Mouse (Mus musculus) stomach, embryonic 14.5 days (tissue): ENCODE results near the gene Slc51a. TPM values are rescaled to one million over a fixed set of nuclear protein-coding genes. Genes with fewer than 3 reads are reported as not detected.

Source experiments
- ATAC-seq: fragments of 200-750 bp; cut with Nextera tagmentation; 2 replicates; pipeline ENCODE4 v1.8.0; 2017; ENCODE audit warnings: low read depth, moderate TSS enrichment; ENCODE audit not compliant: insufficient number of reproducible peaks, insufficient read depth, low FRiP score
- H3K27ac ChIP-seq: fragments of 300-500 bp; sonication (generic); 2 replicates; pipeline ENCODE4 v1.5.1; 2014; ENCODE audit warnings: mild to moderate bottlenecking, low read length, moderate library complexity, mixed read lengths
- H3K27me3 ChIP-seq: fragments of 300-500 bp; sonication (generic); 2 replicates; pipeline ENCODE4 v1.6.1; 2014; ENCODE audit warnings: low read length, control low read depth, mixed read lengths; ENCODE audit not compliant: control insufficient read depth, insufficient read depth
- H3K36me3 ChIP-seq: fragments of 300-500 bp; sonication (generic); 2 replicates; pipeline ENCODE4 v1.6.1; 2014; ENCODE audit warnings: mild to moderate bottlenecking, control low read depth, low read length, moderate library complexity, mixed read lengths; ENCODE audit not compliant: control insufficient read depth, insufficient read depth
- H3K4me1 ChIP-seq: fragments of 300-500 bp; sonication (generic); 2 replicates; pipeline ENCODE4 v1.6.1; 2014; ENCODE audit warnings: low read length, control low read depth, mixed read lengths; ENCODE audit not compliant: control insufficient read depth, insufficient read depth
- H3K4me2 ChIP-seq: fragments of 300-500 bp; sonication (generic); replicated peaks from 2 replicates; pipeline ENCODE4 v1.6.1; 2014; ENCODE audit warnings: low read depth, low read length, control low read depth
- H3K4me3 ChIP-seq: fragments of 300-500 bp; sonication (generic); 2 replicates; pipeline ENCODE4 v1.5.1; 2014; ENCODE audit warnings: low read depth, low read length, control low read depth
- H3K9ac ChIP-seq: fragments of 300-500 bp; sonication (generic); replicated peaks from 2 replicates; pipeline ENCODE4 v1.6.1; 2014; ENCODE audit warnings: low read depth, mild to moderate bottlenecking, control low read depth, low read length, moderate library complexity, mixed read lengths
- H3K9me3 ChIP-seq: fragments of 300-500 bp; sonication (generic); 2 replicates; pipeline ENCODE4 v1.6.1; 2016; ENCODE audit warnings: low read depth, low read length, control low read depth; ENCODE audit not compliant: control insufficient read depth
- WGBS: fragments of 180-500 bp; shearing (Covaris S2); extraction: QIAGEN DNeasy Blood & Tissue Kit; methylation state at CpG from one replicate; pipeline ENCODE4 v1.1.7; 2014; 5-methylcytosine and 5-hydroxymethylcytosine counted together
- polyA plus RNA-seq: library from polyadenylated mRNA; unstranded; fragments of >200 nt; fragmentation: Nextera tagmentation; extraction: Ambion mirVana; gene quantifications from 2 replicates; pipeline ENCODE4 v1.2.1, GENCODE M21; 2014

The Slc51a gene
- 1.9 and 2.7 TPM in 2 replicates for polyA plus RNA-seq

DNA sequence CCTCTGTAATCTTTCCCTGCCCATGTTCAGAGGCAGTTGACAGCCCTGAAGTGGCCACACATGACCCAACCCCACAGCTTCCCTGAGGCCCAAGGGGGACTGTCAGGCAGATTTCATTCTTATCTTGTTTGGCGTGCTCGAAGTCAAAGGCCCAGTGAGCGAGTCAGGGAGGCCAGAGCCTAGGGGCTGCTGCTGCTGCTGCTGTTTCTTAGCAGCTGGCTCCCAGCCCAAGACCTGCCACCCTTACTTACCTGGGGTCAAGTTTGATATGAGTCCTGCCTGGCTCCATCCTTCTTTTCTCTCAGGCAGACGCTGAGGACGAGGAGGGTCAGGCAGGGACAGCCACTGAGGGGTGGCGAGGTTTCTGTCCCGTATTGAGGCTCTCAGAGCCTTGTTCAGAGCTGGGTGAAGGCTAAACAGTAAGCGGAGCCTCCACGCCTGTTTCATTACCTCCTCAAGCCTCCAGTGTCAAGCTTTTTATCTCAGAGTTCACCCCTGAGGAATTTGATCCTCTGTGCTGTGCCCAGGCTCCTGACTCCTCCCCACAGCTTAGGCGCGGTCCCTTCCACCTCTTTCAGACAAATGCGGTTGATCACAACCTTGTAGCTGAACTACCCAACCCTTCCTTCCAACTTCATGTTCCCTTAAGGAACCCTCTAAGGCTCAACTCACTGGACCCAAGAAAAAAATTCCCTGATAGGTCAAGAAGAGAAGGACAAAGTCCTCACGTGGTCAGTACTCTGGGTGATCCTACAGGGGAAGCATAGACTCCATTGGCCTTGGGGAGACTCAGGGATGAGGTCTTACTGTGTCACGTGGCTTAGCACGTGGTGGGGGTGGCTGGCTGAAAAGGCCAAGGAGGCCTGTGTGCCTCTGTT is at the start of gene Slc51a:
Slc51a (minus strand) TSS at position 646 of the 878 bp plus-strand sequence.
- ATAC-seq, result peak; percentile 76
- Histone ChIP-seq H3K4me1 (no peaks in the 10 kb centered on the region), H3K9me3 (no peaks in the 10 kb centered on the region), H3K4me3 (no peak within 1 kb of the TSS), H3K27ac (peak within 1 kb of the TSS; percentile 21; the same call in 1 of the 2 replicates), H3K27me3 (no peaks in the 10 kb centered on the region), H3K4me2 (no peak within 1 kb of the TSS), H3K9ac (no peak within 1 kb of the TSS), H3K36me3 (no peaks in the 10 kb centered on the region)
- WGBS, result 25% methylated on average over 15 of the region's 15 CpGs

DNA sequence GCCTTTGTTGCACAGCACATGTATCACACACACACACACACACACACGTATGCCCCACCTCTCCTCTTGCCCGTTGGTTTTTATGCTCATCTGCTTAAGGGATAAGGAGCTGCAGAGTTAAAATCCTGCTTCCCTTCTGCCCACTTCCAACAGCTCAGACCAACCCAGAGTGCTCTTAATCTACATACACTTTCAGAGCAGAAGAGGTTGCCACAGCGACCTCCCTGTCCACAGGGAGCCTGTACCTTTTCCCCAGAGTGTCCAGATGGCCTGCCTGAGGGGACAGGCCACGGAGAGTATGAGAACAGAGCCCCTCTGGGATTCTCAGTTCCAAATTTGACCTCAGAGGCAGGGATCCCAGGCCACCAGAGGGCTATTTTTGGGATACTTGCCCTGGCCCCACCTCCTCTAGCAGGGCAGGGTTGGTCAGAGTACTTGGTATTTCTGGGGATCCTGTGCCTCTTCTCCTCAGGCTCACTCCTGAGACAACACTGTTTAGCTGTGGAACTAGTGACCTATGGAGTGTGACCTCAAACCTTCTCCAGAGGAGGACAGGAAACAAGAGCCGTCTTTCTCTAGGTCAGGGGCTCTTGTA is 47.6 kb upstream of the Slc51a start:
- no peak overlapping the region for H3K9ac ChIP-seq
- H3K4me3 ChIP-seq, result no peak overlapping the region
- H3K4me1 ChIP-seq, result no peaks in the 10 kb centered on the region
- H3K4me2 ChIP-seq, result no peak overlapping the region
- H3K27me3 ChIP-seq, result no peaks in the 10 kb centered on the region
- H3K9me3 ChIP-seq, result no peaks in the 10 kb centered on the region
- ATAC-seq, result no peak
- H3K36me3 ChIP-seq, result no peaks in the 10 kb centered on the region
- no peak overlapping the region for H3K27ac ChIP-seq
- 45% methylated on average over 5 of the region's 5 CpGs for WGBS

DNA sequence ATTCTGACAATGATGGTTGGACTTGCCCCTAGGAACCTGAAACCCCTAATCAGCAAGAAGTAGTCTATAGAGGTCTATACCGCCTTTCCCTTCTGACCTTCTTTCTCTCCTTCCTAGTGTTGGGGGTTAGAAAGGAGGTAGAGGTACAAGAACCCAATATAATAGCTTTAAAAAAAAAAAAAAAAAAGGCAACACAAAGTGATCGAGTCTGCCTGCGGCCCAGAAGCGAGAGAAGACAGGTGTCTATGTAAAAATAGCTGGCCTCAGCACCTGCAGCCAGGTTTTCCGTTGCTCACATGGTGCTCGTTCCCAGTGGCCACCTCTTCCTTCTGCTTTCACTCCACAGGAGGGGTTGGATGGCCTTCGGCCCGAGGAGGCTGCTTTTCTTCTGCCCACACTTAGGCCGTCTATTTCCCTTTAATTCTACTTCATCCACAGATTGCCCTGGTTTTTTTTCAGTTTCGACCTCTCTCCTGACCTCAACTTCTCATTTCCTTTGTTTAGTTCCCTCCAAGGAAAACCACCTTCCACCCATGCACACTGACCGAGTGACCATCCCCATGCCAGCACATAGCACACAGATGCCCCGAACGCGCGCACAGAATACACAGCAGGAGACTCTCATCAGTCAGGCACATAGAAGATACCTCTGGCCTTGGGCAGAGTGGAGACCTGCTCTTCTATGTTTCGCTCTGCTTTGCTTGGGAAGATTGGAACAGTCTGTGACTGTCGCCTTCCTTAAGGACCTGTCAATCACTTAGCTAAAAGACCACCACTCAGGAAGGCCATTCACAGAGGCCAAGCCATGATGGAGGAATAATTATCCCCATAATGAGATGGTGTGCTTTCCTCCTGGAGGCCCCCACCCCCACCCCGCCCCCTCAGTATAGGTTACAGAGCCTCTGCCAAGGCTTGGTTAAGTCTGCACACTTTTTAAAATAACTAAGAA is 45.5 kb upstream of the Slc51a start:
- H3K4me3 ChIP-seq, result no peak overlapping the region
- no peaks in the 10 kb centered on the region for H3K36me3 ChIP-seq
- ATAC-seq, result no peak
- no peak overlapping the region for H3K27ac ChIP-seq
- 78% methylated on average over 18 of the region's 18 CpGs for WGBS
- no peak overlapping the region for H3K4me2 ChIP-seq
- no peaks in the 10 kb centered on the region for H3K4me1 ChIP-seq
- no peaks in the 10 kb centered on the region for H3K27me3 ChIP-seq
- H3K9me3 ChIP-seq, result no peaks in the 10 kb centered on the region
- H3K9ac ChIP-seq, result no peak overlapping the region

DNA sequence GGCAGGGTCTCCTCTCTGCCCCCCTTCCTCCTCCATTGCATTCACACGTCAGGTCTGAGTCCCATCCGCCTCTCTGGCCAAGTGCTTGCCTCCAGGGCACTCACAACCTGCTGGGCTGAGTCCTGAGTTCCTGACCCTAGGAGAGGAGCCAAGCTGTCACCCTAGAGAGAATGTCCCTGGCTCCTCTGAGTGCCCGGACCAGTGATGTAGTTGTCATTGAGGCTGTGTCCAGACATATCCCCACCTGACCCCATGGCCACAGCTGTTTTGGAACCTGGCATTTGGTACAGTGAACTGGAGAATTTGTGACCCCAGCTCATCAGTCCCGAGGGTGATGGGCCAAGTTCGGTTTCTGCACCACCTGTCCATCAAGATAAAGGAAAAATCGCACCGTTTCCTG is 39.2 kb upstream of the Slc51a start:
- H3K4me1 ChIP-seq, result 0 out of 2 replicates have a peak, but pooled peaks cover 3% of the 10 kb centered on the region
- H3K27ac ChIP-seq, result no peak overlapping the region
- H3K27me3 ChIP-seq, result no peaks in the 10 kb centered on the region
- no peak for ATAC-seq
- no peaks in the 10 kb centered on the region for H3K9me3 ChIP-seq
- no peak overlapping the region for H3K9ac ChIP-seq
- 64% methylated on average over 7 of the region's 7 CpGs for WGBS
- H3K36me3 ChIP-seq, result no peaks in the 10 kb centered on the region
- H3K4me3 ChIP-seq, result no peak overlapping the region
- H3K4me2 ChIP-seq, result no peak overlapping the region

DNA sequence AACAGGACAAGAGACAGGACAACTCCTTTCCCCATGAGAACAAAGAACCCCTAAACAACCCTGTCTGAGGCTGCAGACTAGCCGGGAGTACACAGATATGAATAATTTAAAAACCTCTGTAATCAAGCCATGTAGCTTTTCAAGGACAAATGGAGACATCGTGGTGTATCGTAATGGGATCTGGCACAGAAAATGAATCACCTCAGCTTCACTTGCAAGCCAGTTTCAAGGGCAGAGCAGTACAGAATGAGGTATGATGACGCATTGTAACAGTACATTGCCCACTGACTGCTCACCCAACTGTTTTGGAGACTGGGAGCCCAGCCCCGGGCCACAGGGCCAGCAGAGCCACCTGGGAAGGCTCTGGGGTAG is 36.6 kb upstream of the Slc51a start:
- no peak overlapping the region for H3K4me2 ChIP-seq
- H3K9ac ChIP-seq, result no peak overlapping the region
- 0 out of 2 replicates have a peak, but pooled peaks cover 7% of the 10 kb centered on the region for H3K4me1 ChIP-seq
- no peaks in the 10 kb centered on the region for H3K36me3 ChIP-seq
- WGBS, result 67% methylated on average over 5 of the region's 5 CpGs
- no peaks in the 10 kb centered on the region for H3K27me3 ChIP-seq
- no peak overlapping the region for H3K27ac ChIP-seq
- H3K4me3 ChIP-seq, result no peak overlapping the region
- no peak for ATAC-seq
- H3K9me3 ChIP-seq, result no peaks in the 10 kb centered on the region

DNA sequence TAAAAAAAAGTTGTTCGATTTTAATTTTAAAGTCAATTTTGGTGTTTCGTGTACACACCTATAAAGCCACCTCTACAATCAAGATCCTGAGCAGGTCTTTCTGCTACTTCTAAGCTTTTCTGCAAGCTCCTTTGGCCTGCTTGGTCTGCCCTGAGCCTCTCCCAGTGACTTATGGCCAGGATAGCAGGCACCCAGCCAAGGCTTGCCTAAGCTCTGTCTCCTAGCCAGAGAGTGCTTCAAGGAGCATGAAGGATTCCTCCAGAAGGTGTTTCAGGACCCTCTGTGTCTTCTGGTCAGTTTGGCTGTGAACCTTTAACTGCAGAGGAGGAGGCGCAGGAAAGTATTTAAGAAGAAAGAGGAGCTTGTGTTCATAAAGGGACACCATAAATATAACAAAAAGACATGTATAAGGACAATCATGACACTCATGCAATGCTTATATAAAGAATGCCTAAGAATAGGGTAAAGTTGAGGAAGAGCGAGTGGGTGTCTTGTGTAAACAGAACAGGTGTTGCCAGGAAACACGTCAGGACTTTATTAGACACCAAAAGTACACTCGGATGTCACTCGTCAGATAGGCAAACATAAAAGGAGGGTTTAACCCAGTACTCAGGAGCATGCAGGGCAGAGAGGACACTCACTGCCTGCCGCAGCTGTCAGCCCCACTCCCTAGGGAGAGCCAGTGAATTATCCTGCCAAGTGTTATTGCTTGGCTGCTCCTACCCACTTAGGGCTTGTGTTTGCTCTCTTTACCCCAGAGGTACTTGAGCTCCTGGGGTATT is 36.0 kb upstream of the Slc51a start:
- Histone ChIP-seq H3K9ac (no peak overlapping the region), H3K4me1 (0 out of 2 replicates have a peak, but pooled peaks cover 7% of the 10 kb centered on the region), H3K9me3 (no peaks in the 10 kb centered on the region), H3K27ac (no peak overlapping the region), H3K4me3 (no peak overlapping the region), H3K4me2 (no peak overlapping the region), H3K27me3 (no peaks in the 10 kb centered on the region), H3K36me3 (no peaks in the 10 kb centered on the region)
- ATAC-seq, result no peak
- 48% methylated on average over 8 of the region's 8 CpGs for WGBS

DNA sequence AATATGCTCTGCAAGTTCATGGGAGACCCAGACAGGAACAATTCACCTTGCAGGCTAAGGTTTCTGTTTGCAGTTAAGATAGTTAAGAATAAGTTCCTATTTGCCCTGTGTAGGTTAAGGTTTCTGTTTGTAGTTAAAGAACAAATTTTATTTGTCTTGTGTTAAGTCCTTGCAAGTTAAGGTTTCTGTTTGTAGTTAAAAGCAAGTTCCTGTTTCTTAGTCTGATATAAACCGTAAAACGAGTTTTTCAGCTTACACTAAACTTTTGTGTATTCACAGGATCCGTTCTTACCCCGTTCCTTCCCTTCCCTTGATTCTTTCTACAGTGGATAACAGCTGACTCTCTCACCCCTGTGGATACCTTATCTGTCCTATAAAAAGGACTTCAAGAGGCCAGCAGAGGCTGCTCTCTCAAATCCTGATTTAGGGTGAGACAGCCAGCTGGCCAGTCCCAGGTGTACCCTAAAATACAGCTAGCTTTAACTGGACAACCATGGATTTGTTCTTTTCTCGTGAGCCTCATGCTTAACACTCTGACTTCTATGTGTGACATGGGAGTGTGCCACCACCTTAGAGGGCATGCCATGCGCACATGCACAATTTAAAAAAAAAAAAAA is 35.0 kb upstream of the Slc51a start:
- no peak overlapping the region for H3K4me2 ChIP-seq
- no peaks in the 10 kb centered on the region for H3K27me3 ChIP-seq
- H3K27ac ChIP-seq, result 0 out of 2 replicates have a peak overlapping the region, but pooled peaks have one; percentile 27
- WGBS, result 74% methylated on average over 6 of the region's 6 CpGs
- no peak overlapping the region for H3K9ac ChIP-seq
- no peaks in the 10 kb centered on the region for H3K36me3 ChIP-seq
- H3K9me3 ChIP-seq, result no peaks in the 10 kb centered on the region
- ATAC-seq, result no peak; the same call in 1 of the 2 replicates
- H3K4me3 ChIP-seq, result no peak overlapping the region
- 0 out of 2 replicates have a peak, but pooled peaks cover 7% of the 10 kb centered on the region for H3K4me1 ChIP-seq
